Mouse (Mus musculus) lung, postnatal 0 days (tissue): ENCODE measurements around the gene Fbxo10.

Experiments used
- CTCF ChIP-seq: IDR thresholded peaks from 2 replicates; pipeline ENCODE4 v1.5.1; 2016; ENCODE audit warnings: antibody characterized with exemption, mild to moderate bottlenecking
- EP300 ChIP-seq: IDR thresholded peaks from 2 replicates; pipeline ENCODE4 v1.6.1; 2016; ENCODE audit warnings: antibody characterized with exemption, mild to moderate bottlenecking, control low read depth

DNA sequence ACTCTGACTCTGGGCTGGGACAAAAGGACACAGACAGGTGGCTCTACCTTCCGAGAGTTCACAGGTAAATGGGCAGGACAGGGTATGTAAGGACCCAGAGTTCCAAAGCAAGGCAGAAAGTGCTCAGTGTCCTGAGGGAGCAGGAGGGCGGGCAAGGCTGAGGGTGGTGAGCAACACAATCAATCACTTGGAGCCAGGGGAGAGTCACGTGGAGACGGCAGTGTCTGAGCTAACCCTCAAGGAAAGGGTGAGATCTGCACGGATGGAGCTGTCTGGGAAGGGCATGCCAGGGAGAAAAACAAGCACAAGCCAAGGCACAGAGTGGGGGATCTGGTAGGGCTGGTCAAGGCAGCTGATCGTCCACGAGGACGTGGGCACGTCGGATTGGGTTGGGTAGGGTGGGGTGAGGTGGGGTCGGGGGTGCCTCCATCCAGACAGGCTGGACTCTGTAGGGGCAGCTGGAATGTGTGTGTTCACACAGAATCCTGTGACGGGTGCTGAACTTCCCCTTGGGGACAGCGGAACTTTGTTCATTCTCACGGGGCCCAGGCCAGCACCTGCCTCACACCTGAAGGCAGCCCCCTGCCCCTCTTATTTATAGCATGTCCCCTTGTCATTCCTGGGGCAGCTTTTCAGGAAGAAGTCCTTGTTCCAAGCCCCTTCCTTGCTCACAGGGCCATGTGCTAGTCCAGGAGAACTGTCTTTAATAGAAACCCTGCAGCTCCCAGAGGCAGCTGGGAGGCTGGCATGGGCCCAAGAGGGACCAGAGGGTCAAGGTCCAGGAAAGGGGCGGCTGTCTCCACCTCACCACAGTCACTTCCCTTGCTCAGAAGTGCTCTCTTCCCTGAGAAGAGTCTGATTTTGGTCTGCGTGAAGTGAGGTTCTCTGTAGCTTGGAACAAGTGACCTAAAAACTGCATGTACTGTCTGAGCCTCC, 49.4 kb downstream of the Fbxo10 start:
- TF ChIP-seq CTCF = no peak
- no peak for TF ChIP-seq EP300
